Mouse (Mus musculus): Measurements from ENCODE around the gene Syce2.
"Not testable (repeated sequence)": the region's sequence is repeated elsewhere in the genome, so short reads cannot be mapped to it uniquely, and the experiment has no call there.

Gene Syce2

GRCm38 (mm10) chr8:84871376-84872308, at the start of gene Syce2:
Syce2 (plus strand) TSS chr8:84872111.
- peak; percentile 80 for DNase-seq

DNA sequence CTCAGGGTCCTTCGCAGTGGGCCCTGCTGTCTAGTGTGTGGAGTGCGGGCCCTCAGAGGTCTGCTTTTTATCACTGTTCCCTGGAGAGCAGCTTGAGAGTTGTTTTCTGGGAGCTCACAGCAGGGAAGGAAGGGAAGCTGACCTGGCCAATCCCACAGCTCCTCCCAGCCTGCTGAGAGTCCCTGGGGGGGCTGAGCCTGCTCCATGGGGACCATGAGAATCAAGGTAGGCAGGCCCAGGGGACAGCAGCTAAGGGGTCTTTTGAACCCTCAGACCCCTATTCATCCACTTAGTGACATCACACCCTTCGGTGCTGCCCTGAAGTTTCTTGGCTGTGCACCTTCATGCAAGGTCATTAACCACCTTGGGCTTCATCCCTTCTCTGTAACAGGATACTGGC, 49.2 kb upstream of the Syce2 start, which contains the start of gene Dand5:
Gene Dand5, minus strand, starts transcription at position 101 of the 400 bp plus-strand sequence.
- no peak for DNase-seq

DNA sequence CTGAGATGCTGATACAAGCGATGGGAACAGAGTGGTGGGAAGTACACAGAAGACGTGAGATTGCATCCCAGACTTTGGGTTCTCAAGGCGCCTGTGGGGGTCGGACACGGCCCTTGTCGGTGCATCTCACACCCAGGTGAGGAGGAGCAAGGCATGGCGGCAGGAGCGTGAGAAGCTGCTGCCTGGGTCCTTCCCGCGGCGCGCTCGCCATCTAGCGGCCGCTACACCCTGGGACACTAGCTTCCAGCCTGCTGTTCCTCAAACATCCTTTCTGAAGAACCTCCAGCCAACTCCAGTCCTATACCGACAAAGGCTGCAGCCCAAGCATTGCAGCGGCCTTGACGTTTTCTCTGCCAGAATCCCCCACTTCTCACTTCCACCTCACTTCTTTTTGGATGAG, 48.3 kb upstream of the Syce2 start:
- DNase-seq: peak; percentile 75

- no peak for DNase-seq
These were observed 46.3 kb upstream of the Syce2 start for GRCm38 (mm10) chr8:84825636-84826035.

DNA sequence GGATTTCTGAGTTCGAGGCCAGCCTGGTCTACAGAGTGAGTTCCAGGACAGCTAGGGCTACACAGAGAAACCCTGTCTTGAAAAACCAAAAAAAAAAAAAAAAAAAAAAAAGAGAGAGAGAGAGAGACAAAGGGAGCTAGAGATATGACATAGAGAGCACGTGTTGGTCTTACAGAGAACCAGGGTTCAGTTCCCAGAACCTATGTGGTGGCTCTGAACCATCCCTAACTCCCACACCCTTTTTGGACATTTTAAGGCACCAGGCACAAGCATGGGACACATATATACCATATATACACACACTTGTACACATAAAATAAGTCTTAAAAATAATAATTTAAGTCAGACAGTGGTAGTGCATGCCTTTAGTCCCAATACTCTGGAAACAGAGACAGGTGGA, 45.4 kb upstream of the Syce2 start:
- not testable (repeated sequence) for DNase-seq

- no peak for DNase-seq
These were observed 40.4 kb upstream of the Syce2 start, which contains the start of gene Gadd45gip1 for GRCm38 (mm10) chr8:84831490-84831889. Gadd45gip1 (plus strand) TSS chr8:84831522.

GRCm38 (mm10) chr8:84832034-84832717, 39.7 kb upstream of the Syce2 start:
- peak; percentile 82 for DNase-seq

GRCm38 (mm10) chr8:84832759-84833742, 38.9 kb upstream of the Syce2 start:
- no peak for DNase-seq

- no peak for DNase-seq
These were observed 37.7 kb upstream of the Syce2 start for GRCm38 (mm10) chr8:84834002-84834865.

DNA sequence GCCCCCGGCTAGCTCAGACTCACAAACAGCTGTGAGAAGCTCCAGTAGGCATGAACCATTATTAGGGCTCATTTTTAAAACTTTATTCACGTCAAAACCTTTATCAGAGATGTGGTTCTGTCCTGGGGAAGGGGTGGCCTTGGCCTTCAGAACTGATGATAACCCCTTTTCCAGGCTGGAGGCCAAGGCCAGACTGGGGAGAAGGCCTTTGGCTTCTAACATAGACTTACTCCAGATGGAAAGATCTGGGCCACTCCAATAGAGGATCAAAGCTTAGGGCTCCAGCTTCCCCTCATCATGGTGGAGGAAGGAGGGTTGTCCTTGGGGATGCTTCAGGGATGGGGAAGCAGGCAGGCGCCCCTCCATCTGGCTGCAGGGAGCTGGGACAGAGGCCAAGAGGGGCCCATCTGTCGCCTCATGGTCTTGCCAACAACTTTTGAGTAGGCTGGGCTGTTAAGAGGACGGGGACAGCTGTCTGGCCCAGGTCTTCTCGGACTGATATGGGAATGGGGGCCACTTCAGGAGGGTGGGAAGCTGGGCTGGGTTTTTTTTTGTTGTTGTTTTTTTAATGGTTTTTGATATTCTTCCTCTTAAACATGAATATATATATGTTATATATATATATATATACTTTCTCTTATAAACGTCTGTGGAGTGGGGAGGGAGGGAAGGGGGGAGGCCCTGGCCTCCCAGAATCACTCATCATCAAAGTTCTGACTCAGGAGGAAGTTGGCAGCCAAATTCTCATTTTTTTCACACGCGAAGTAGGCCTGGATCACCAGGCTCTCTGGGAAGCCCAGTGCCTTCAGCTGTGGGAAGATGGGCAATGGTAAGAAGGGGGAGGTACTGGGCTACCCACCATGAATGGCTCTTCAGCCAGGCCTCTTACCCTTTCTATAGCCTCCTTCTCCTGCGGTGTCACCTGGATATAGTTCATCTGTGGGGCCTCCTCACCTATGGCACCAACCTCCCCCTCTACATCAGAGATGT, 36.8 kb upstream of the Syce2 start:
- peak; percentile 76 for DNase-seq

- DNase-seq: no peak
These were observed 34.6 kb upstream of the Syce2 start for GRCm38 (mm10) chr8:84837149-84837911.

DNA sequence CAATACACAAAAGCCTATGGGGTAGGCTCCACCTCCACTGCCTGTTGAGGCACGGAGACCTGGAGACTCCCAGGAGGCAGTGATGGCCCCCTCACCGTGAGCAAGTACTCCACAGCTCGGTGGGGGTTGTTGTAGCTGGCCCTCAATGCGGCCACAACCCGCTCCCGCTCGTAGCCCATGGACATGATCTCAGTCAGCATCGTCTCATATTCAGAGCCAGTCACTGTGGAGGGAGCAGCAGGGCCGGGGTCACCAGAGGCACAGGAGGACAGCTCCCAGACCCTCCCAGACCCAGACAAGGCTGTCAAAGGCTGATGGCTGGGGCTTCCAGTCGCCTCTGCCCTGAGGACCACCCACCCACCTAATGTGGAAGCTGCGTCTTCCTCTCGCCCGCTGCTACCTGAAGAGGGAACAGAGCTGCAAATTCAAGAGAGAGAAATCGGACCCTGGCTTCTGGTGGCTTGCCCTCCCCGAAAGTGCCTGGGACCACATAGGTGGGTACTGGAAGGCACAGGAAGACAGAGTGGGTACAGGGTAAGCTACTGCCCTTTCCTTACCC, 33.9 kb upstream of the Syce2 start:
- no peak for DNase-seq

DNA sequence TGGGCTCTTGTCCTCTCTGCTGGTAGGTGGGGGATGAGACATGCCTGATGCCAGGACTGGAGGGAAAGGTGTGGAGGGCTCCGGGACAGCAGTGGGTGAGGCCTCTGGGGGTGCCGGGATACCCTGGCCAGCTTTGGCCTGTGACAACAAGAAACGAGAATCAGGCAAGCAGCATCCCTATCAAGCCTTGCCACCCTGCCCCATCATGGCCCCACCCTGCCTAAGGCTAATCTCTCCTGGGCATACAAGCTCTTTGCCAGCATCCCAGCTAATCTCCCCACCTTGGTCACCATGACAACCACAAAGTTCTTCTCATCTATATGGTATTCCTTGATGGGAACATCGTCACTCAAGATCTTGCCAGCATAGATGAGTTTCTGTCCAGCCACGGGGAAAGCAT, 33.4 kb upstream of the Syce2 start:
- no peak for DNase-seq

DNA sequence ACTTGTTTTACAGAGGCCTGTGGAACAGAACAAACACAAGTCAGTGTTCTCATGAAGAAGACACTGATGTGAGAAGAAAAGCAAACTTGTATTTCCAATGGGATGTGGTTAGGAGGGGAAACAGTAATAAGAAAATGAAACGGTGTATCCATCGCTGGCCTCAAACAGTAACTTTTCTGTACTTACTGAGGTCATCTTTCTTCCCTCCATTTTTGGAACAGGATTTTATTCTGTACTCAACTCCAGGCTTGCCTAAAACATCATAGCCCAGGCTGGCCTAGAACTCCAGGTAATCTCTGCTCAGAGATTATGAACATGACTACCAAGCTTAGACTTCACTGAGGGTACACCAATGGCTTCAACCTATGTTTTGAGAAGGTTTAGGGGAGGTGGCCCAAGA, 32.5 kb upstream of the Syce2 start:
- no peak for DNase-seq

DNA sequence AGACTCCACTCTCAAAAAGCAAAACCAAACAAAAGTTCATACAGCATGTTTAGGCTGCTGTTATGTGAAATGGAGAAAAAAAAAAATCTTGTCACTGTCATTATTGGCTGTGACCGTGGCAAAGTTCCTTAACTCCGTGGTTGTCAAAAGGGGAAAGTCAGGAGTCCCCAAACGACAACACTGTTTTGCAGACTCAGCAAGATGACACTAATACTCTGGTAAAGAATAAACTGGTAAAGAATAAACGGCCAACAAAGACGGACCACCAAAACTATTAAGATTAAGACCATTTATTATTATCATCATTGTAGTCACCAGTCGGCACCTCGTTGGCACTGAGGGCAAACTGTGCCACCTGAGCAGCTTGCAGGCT, 32.0 kb upstream of the Syce2 start:
- DNase-seq: no peak

DNA sequence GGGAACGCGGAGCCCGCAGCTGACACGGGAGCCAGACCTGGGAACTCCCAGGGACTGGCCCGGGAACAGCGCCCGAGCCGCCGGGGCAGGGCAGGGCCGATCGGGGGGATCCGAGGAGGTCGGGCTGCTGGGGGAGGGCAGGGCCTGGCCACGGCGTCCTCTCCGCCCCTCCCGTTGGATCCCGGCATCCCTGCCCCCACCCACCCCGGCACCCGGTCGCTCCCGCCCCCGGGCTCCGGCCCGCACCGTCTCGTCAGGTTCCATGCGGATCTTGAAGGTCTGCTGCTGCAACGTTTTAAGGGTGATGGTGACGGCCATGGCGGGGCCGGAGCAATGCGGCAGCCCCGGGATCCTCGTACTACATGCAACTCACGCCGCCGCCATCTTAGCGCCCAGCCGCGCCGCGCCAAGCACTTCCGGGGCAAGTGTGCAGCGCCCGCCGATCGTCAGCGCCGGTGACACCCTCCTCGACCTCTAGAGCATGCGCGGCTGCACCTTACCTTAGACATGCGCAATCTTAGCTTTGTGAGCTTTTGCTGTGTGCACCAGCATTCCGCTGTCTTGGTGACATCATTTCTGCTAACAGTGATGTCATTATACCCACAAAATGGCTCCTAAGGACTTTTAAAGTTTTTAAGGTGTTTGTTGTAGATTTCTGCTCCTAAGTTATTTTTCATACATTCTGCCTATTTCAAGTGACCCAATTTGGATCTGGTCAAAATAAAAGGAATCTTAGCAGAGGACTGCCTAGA, 31.5 kb upstream of the Syce2 start, which contains the start of gene Rad23a:
Gene Rad23a, minus strand, starts transcription at position 418 of the 752 bp plus-strand sequence.
- peak; percentile 90 for DNase-seq

DNA sequence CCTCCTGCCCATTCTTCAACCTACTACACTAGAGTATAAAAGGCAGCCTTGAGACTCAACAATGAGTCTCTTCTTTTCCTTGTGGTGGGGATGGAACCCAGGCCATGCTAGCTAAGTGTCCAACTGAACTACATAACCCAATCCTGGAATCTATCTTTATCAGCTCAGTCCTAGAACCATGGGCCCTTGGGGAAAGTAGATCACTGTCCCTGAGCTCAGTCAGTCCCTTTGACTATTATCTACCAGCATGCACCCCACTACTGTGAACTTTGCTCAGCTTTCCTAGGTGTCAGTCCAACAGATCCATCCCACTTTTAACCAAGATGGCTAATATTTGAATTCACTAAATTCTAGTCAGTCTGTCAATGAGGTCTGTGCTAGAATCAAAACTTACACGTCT, 30.4 kb upstream of the Syce2 start:
- DNase-seq: no peak

DNA sequence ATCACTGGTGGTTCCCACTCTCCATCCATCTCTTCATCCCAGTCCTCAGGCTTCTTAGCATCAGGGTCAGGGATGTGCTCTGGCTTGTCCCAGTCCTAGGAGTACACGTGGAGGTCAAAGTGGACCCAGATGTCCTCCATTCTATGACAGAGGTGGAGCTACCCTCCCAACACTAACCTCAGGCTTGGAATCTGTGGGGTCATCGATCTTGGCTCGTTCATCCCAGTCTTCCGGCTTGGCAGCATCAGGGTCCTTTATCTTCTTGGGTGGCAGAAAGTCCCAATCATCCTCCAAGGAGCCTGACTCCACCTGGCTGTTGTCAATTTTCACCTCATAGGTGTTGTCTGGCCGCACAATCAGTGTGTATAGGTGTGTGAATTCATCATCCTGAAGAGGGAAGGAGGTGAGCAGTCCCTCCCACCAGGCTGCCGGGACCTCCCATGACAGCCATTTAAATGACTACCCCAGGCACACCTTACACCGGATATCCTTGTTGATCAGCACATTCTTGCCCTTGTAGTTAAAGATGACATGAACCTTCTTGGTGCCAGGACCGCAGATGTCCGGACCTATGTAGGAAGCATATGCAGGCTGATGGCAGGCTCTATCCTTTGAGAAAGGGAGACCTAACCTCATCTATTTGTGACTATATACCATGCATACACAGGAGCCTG, 27.4 kb upstream of the Syce2 start:
- DNase-seq: no peak

Measured in right cerebral cortex, postnatal 4 days (tissue).